Mouse (Mus musculus) large intestine, adult 2 months (tissue): ENCODE data around the gene Gm21860. TPM values are rescaled to one million over a fixed set of nuclear protein-coding genes. Genes with fewer than 3 reads are reported as not detected.
"Not testable (repeated sequence)": the region's sequence is repeated elsewhere in the genome, so short reads cannot be mapped to it uniquely, and the experiment has no call there.

Experiments used
- DNase-seq: peaks from one replicate; pipeline ENCODE4 v3.0.0-alpha.2; 2012; ENCODE audit warnings: low read depth, low spot score
- whole genome bisulfite sequencing: fragments of 180-500 bp; shearing (Covaris S2); methylation state at CpG from one replicate; pipeline ENCODE4 v1.1.7; 2018; 5-methylcytosine and 5-hydroxymethylcytosine counted together
- polyA plus RNA-seq: library from polyadenylated mRNA; depleted of rRNA; stranded (reverse); fragments of >200 nt; gene quantifications from 2 replicates; pipeline ENCODE4 v1.2.3, GENCODE M21; 2012

Gm21860 gene
- polyA plus RNA-seq, 1 experiment = not detected

DNA sequence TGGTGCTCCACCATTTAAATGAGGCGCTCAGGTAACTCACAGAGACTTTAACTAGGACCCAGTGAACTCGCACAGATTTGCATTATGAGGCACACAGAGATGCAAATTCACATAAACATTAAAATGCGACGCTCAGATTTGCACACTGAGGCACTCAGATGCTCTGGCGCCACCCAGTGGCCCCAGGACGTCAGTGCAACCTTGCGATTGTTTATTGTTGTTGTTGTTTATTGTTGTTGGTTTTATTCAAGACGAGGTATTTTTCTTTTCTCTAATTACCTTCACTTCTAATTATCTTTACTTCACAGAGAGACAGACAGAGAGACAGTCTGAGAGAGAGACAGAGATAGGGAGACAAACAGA, 20.3 kb downstream of the Gm21860 start:
- peak; percentile 54 for DNase-seq
- WGBS = 71% methylated on average over 8 of the region's 8 CpGs

DNA sequence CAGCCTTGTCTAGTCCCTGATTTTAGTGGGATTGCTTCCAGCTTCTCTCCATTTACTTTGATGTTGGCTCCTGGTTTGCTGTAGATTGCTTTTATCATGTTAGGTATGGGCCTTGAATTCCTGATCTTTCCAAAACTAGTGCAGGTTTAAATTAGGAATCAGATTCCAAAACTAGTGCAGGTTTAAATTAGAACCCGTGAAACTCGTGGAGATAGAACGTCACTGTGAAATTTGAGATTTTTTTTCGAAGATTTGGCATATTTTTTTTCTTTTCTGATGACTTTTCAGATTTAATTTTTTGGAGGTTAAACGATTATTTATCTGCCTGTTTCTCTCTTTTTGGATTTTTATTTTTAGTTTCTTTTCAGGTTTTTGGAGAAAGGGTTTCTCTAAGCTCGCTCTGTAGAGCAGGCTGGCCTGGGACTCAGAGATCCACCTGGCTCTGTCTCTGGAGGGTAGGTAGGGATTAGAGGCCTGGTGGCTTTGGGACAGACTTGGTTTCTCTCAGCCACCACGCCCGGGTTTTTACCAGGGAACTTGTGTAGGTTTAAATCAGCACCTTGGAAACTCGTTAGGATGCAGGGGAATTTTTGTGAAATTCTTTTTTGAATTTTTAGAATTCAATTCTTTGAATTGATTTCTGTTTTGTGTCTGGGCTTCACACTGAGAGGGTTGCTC, 20.8 kb downstream of the Gm21860 start:
- 77% methylated on average over 9 of the region's 9 CpGs for WGBS
- not testable (repeated sequence) for DNase-seq

DNA sequence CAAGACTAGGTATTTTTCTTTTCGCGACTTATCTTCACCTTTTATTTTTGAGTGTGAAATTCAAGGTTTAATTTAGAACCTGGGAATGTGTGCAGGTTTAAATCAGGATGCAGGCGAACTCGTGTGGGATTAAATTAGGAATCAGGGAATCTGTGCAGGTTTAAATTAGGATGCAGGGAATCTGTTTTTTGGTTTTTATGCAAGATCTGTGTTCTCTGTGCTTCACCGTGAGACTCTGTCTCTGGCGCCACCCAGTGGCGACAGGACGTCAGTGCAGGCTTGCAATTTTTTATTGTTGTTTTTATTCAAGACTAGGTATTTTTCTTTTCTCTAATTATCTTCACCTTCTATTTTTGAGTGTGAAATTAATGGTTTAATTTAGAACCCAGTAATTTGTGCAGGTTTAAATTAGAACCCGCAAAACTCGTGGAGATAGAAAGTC, 22.5 kb downstream of the Gm21860 start:
- peak; percentile 52 for DNase-seq
- 58% methylated on average over 10 of the region's 10 CpGs for WGBS

DNA sequence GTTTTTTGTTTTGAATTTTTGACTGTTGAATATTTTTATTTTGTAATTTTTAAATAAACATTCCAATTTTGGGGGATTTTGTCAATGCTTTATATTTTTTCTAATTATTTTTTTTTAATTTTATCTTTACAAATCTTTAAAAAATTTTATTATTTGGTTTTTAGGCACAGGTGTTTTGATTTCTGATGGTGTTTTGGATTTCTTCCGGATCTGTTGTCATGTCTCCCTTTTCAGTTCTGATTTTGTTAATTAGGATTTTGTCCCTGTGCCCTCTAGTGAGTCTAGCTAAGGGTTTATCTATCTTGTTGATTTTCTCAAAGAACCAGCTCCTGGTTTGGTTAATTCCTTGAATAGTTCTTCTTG, 23.0 kb downstream of the Gm21860 start:
- WGBS = 62% methylated on average over 1 of the region's 1 CpGs
- not testable (repeated sequence) for DNase-seq

DNA sequence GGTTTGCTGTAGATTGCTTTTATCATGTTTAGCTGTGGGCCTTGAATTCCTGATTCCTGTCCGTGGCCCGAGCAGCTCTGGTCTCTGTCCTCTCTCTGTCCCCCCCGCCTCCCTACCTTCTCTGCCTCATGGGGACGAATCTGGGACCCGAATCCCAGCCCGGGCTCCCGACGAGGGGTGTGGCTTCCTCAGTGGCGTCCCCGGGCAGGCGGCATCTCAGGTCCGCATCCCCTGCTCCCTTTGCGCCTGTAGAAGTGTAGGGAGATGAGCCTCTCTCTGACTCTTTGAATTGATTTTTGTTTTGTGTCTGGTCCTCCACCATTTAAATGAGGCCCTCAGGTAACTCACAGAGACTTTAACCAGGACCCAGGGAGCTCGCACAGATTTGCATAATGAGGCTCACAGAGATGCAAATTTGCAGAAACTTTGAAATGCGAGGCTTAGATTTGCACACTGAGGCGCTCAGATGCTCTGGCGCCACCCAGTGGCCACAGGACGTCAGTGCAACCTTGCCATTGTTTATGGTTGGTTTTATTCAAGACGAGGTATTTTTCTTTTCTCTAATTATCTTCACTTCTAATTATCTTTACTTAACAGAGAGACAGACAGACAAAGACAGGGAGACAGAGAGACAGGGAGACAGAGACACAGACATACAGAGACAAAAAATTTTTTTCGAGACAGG, 23.6 kb downstream of the Gm21860 start:
- not testable (repeated sequence) for DNase-seq
- WGBS = 66% methylated on average over 20 of the region's 20 CpGs

DNA sequence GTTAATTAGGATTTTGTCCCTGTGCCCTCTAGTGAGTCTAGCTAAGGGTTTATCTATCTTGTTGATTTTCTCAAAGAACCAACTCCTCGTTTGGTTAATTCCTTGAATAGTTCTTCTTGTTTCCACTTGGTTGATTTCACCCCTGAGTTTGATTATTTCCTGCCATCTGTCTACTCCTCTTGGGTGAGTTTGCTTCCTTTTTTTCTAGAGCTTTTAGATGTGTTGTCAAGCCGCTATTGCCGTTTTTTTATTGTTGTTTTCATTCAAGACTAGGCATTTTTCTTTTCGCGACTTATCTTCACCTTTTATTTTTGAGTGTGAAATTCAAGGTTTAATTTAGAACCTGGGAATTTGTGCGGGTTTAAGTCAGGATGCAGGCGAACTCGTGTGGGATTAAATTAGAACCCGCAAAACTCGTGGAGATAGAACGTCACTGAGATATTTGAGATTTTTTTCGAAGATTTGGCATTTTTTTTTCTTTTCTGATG, 24.8 kb downstream of the Gm21860 start:
- not testable (repeated sequence) for DNase-seq
- WGBS = 66% methylated on average over 12 of the region's 12 CpGs

DNA sequence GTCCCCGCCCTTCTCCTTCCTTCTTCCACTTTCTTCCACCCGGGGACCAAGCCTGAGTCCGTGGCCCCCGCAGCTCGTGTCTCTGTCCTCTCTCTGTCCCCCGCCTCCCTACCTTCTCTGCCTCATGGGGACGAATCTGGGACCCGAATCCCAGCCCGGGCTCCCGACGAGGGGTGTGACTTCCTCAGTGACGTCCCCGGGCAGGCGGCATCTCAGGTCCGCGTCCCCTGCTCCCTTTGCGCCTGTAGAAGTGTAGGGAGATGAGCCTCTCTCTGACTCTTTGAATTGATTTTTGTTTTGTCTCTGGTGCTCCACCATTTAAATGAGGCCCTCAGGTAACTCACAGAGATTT, 25.7 kb downstream of the Gm21860 start:
- not testable (repeated sequence) for DNase-seq
- 78% methylated on average over 16 of the region's 17 CpGs for WGBS

DNA sequence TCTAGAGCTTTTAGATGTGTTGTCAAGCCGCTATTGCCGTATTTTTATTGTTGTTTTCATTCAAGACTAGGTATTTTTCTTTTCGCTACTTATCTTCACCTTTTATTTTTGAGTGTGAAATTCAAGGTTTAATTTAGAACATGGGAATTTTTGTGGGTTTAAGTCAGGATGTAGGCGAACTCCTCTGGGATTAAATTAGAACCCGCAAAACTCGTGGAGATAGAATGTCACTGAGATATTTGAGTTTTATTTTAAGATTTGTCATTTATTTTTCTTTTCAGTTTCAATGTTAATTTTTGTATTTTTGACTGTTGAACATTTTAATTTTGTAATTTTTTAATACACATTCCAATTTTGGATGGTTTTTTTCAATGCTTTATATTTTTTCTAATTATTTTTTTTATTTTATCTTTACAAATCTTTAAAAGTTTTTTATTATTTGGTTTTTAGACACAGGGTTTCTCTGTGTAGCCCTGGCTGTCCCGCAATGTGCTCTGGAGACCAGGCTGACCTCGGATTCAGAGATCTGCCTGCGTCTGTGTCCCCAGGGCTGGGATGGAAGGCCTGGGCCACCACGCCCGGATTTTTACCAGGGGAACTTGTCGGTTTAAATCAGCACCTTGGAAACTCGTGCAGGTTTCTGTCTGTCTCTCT, 26.2 kb downstream of the Gm21860 start:
- DNase-seq = not testable (repeated sequence)
- WGBS = 84% methylated on average over 13 of the region's 13 CpGs

DNA sequence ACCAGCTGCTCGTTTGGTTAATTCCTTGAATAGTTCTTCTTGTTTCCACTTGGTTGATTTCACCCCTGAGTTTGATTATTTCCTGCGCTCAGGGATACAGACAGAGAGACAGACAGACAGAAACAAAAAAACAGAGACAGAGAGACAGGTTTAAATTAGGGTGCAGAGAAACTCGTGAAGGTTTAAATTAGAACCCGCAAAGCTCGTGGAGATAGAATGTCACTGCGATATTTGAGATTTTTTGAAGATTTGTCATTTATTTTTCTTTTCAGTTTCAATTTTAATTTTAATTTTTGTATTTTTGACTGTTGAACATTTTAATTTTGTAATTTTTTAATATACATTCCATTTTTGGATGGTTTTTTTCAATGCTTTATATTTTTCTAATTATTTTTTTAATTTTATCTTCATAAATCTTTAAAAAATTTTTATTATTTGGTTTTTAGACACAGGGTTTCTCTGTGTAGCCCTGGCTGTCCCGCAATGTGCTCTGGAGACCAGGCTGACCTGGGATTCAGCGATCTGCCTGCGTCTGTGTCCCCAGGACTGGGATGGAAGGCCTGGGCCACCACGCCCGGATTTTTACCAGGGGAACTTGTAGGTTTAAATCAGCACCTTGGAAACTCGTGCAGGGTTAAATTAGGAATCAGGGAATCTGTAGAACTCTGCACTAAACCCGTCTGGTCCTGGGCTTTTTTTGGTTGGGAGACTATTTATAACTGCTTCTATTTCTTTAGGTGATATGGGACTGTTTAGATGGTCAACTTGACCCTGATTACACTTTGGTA, 27.3 kb downstream of the Gm21860 start:
- DNase-seq = not testable (repeated sequence)
- WGBS = 73% methylated on average over 13 of the region's 13 CpGs

DNA sequence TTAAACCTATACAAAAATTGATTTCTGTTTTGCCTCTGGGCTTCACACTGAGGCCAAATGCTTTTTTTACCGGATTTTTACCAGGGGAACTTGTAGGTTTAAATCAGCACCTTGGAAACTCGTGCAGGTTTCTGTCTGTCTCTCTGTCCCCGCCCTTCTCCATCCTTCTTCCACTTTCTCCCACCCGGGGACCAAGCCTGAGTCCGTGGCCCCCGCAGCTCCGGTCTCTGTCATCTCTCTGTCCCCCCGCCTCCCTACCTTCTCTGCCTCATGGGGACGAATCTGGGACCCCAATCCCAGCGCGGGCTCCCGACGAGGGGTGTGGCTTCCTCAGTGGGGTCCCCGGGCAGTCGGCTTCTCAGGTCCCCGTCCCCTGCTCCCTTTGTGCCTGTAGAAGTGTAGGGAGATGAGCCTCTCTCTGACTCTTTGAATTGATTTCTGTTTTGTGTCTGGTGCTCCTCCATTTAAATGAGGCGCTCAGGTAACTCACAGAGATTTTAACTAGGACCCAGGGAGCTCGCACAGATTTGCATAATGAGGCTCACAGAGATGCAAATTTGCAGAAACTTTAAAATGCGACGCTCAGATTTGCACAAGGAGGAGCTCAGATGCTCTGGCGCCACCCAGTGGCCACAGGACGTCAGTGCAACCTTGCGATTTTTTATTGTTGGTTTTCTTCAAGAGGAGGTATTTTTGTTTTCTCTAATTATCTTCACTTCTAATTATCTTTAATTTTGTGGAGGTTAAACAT, 28.7 kb downstream of the Gm21860 start:
- not testable (repeated sequence) for DNase-seq
- WGBS = 78% methylated on average over 23 of the region's 23 CpGs

DNA sequence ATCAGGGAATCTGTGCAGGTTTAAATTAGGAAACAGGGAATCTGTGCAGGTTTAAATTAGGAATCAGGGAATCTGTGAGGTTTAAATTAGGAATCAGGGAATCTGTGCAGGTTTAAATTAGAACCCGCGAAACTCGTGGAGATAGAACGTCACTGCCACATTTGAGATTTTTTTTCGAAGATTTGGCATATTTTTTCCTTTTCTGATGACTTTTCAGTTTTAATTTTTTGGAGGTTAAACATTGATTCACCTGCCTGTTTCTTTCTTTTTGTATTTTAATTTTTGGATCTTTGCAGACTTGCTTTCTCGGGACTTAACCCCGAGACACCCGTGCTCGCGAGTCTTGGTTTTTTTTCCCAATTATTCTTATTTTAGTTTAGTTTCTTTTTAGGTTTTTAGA, 29.5 kb downstream of the Gm21860 start:
- 89% methylated on average over 10 of the region's 10 CpGs for WGBS
- not testable (repeated sequence) for DNase-seq

DNA sequence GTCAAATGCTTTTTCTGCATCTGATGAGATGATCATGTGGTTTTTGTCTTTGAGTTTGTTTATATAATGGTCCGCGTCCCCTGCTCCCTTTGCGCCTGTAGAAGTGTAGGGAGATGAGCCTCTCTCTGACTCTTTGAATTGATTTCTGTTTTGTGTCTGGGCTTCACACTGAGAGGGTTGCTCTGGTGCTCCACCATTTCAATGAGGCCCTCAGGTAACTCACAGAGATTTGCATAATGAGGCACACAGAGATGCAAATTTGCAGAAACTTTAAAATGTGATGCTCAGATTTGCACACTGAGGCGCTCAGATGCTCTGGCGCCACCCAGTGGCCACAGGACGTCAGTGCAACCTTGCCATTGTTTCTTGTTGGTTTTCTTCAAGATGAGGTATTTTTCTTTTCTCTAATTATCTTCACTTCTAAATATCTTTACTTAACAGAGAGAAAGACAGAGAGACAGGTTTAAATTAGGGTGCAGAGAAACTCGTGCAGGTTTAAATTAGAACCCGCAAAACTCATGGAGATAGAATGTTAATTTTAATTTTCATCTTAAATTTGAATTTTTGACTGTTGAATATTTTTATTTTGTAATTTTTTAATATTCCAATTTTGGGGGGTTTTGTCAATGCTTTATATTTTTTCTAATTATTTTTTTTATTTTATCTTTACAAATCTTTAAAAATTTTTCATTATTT, 30.5 kb downstream of the Gm21860 start:
- WGBS = 57% methylated on average over 8 of the region's 8 CpGs

DNA sequence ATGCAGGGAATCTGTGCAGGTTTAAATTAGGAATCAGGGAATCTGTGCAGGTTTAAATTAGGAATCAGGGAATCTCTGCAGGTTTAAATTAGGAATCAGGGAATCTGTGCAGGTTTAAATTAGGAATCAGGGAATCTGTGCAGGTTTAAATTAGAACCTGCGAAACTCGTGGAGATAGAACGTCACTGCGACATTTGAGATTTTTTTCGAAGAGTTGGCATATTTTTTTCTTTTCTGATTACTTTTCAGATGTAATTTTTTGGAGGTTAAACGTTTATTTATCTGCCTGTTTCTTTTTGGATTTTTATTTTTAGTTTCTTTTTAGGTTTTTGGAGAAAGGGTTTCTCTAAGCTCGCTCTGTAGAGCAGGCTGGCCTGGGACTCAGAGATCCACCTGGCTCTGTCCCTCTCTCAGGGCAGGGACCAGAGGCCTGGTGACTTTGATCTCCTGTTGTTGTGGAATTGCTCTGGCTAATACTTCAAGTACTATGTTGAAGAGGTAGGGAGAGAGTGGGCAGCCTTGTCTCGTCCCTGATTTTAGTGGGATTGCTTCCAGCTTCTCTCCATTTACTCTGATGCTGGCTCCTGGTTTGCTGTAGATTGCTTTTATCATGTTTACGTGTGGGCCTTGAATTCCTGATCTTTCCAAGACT, 31.2 kb downstream of the Gm21860 start:
- DNase-seq = not testable (repeated sequence)

More for the DNA sequence above, 30.5 kb downstream of the Gm21860 start:
- DNase-seq = not testable (repeated sequence)

DNA sequence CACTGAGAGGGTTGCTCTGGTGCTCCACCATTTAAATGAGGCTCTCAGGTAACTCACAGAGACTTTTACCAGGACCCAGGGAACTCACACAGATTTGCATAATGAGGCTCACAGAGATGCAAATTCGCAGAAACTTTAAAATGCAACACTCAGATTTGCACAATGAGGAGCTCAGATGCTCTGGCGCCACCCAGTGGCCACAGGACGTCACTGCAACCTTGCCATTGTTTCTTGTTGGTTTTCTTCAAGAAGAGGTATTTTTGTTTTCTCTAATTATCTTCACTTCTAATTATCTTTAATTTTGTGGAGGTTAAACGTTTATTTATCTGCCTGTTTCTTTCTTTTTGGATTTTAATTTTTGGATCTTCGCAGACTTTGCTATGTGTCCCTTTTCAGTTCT, 34.1 kb downstream of the Gm21860 start:
- 43% methylated on average over 5 of the region's 5 CpGs for WGBS
- not testable (repeated sequence) for DNase-seq

More for the DNA sequence above, 31.2 kb downstream of the Gm21860 start:
- WGBS = 71% methylated on average over 9 of the region's 9 CpGs

DNA sequence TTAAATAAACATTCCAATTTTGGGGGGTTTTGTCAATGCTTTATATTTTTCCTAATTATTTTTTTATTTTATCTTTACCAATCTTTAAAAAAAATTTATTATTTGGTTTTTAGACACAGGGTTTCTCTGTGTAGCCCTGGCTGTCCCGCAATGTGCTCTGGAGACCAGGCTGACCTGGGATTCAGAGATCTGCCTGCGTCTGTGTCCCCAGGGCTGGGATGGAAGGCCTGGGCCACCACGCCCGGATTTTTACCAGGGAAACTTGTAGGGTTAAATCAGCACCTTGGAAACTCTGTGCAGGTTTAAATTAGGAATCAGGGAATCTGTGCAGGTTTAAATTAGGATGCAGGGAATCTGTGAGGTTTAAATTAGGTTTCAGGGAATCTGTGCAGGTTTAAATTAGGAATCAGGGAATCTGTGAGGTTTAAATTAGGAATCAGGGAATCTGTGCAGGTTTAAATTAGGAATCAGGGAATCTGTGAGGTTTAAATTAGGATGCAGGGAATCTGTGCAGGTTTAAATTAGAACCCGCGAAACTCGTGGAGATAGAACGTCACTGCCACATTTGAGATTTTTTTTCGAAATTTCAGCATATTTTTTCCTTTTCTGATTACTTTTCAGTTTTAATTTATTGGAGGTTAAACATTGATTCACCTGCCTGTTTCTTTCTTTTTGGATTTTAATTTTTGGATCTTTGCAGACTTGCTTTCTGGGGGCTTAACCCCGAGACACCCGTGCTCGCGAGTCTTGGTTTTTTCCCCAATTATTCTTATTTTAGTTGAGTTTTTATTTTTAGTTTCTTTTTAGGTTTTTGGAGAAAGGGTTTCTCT, 35.0 kb downstream of the Gm21860 start:
- DNase-seq = not testable (repeated sequence)
- WGBS = 83% methylated on average over 13 of the region's 13 CpGs

DNA sequence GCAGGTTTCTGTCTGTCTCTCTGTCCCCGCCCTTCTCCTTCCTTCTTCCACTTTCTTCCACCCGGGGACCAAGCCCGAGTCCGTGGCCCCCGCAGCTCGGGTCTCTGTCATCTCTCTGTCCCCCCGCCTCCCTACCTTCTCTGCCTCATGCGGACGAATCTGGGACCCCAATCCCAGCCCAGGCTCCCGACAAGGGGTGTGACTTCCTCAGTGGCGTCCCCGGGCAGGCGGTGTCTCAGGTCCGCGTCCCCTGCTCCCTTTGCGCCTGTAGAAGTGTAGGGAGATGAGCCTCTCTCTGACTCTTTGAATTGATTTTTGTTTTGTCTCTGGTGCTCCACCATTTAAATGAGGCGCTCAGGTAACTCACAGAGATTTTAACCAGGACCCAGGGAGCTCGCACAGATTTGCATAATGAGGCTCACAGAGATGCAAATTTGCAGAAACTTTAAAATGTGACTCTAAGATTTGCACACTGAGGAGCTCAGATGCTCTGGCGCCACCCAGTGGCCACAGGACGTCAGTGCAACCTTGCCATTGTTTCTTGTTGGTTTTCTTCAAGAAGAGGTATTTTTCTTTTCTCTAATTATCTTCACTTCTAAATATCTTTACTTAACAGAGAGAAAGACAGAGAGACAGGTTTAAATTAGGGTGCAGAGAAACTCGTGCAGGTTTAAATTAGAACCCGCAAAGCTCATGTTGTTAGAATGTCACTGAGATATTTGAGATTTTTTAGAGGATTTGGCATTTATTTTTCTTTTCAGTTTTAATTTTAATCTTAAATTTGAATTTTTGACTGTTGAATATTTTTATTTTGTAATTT, 35.8 kb downstream of the Gm21860 start:
- DNase-seq = not testable (repeated sequence)
- 80% methylated on average over 22 of the region's 22 CpGs for WGBS
